8 mouse cellular contexts compared by ENCODE assay signal in the genomic region with DNA sequence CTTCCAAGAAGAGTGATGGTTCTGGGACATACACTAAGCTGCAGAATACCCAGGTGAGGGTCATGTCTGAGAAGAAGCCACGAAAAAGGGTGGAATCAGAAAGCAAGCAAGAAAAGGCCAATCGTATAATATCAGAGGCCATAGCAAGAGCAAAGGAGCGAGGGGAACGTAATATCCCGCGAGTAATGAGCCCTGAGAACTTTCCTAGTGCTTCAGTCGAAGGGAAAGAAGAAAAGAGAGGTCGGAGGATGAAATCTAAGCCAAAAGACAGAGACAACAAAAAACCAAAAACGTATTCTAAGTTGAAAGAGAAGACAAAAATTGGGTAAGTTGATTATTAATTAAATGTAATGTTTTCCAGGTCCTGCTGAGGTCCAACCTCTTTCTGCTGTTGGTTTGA.
A peak's percentile ranks its signal among the peaks of the same experiment; 100 is the strongest.
DNase-seq lines count a peak whose midpoint lies in the region; ATAC-seq and TF ChIP-seq lines count a peak whose summit lies in the region.

No protein-coding gene starts in this region.

- H3K4me3 ChIP-seq in ES-Bruce4 (ENCODE audit: low read depth, low read length) = no peak overlapping the region
- peak overlapping the region; percentile 57 for H3K4me3 ChIP-seq in forebrain, postnatal 0 days (ENCODE audit: low read depth, low read length)
- H3K4me3 ChIP-seq in liver, embryonic 16.5 days (ENCODE audit: low read depth, low read length) = peak overlapping the region; percentile 32; the same call in 1 of the 2 replicates

- no peak for ATAC-seq in forebrain, postnatal 0 days
- ATAC-seq in liver, embryonic 16.5 days (ENCODE audit: low read depth) = no peak

- 8% methylated on average over 9 of the region's 9 CpGs for WGBS in forebrain, postnatal 0 days
- 71% methylated on average over 9 of the region's 9 CpGs for WGBS in liver, embryonic 16.5 days (ENCODE audit: insufficient replicate concordance)

- no peak for TF ChIP-seq POLR2A in ES-Bruce4 (IDR thresholded peaks at IDR 0.05; ENCODE audit: insufficient read depth, low read length)

- no peak for TF ChIP-seq CTCF in ES-Bruce4 (IDR thresholded peaks at IDR 0.05; ENCODE audit: low read depth, low read length)
- no peak for TF ChIP-seq CTCF in forebrain, postnatal 0 days (IDR thresholded peaks at IDR 0.05; ENCODE audit: low read depth)

- H3K9me3 ChIP-seq in ES-Bruce4 (replicated peaks; ENCODE audit: control insufficient read depth, insufficient read depth, low read length, poor library complexity, severe bottlenecking) = no peaks in the 10 kb centered on the region
- H3K9me3 ChIP-seq in forebrain, postnatal 0 days (ENCODE audit: low read length) = no peaks in the 10 kb centered on the region
- no peaks in the 10 kb centered on the region for H3K9me3 ChIP-seq in liver, embryonic 16.5 days (replicated peaks; ENCODE audit: control insufficient read depth, low read length)

- peaks cover 19% of the 10 kb centered on the region for H3K36me3 ChIP-seq in ES-Bruce4 (ENCODE audit: control insufficient read depth, insufficient read depth, low read length, poor library complexity, severe bottlenecking)
- no peaks in the 10 kb centered on the region for H3K36me3 ChIP-seq in forebrain, postnatal 0 days (ENCODE audit: insufficient read depth)
- no peaks in the 10 kb centered on the region for H3K36me3 ChIP-seq in liver, embryonic 16.5 days (ENCODE audit: control insufficient read depth, insufficient read depth)

- no peak overlapping the region for H3K27ac ChIP-seq in ES-Bruce4 (ENCODE audit: insufficient read depth, low read length)
- H3K27ac ChIP-seq in forebrain, postnatal 0 days (ENCODE audit: low read depth, low read length) = 0 out of 2 replicates have a peak overlapping the region, but pooled peaks have one; percentile 62
- H3K27ac ChIP-seq in liver, embryonic 16.5 days (ENCODE audit: low read length) = no peak overlapping the region

- intact Hi-C loops in heart, postnatal 10 days (cut with DNase I) = no loop called here

- H3K4me2 ChIP-seq in forebrain, postnatal 0 days (ENCODE audit: low read depth) = peak overlapping the region; percentile 79
- peak overlapping the region; percentile 46; the same call in 1 of the 2 replicates for H3K4me2 ChIP-seq in liver, embryonic 16.5 days (ENCODE audit: low read depth, low read length)

- DNase-seq in heart, adult 11 months = peak; percentile 40
- DNase-seq in heart, postnatal 10 days = no peak
- DNase-seq in forebrain, postnatal 0 days = no peak
- no peak for DNase-seq in layer of hippocampus, adult 9-10 months (ENCODE audit: low spot score)
- DNase-seq in c-Kit-positive CD71-positive TER-119-positive erythroid progenitor cells, embryonic 14.5 days (ENCODE audit: low spot score) = no peak
- DNase-seq in adrenal gland, postnatal 25 days = no peak

- no peaks in the 10 kb centered on the region for H3K27me3 ChIP-seq in ES-Bruce4 (ENCODE audit: control insufficient read depth, insufficient read depth, low read length, poor library complexity, severe bottlenecking)
- H3K27me3 ChIP-seq in forebrain, postnatal 0 days (ENCODE audit: insufficient read depth, low read length) = no peaks in the 10 kb centered on the region
- H3K27me3 ChIP-seq in liver, embryonic 16.5 days (ENCODE audit: control insufficient read depth, insufficient read depth, low read depth, low read length) = no peaks in the 10 kb centered on the region

- peak overlapping the region; percentile 75 for H3K9ac ChIP-seq in ES-Bruce4 (ENCODE audit: low read depth, poor library complexity, severe bottlenecking)
- peak overlapping the region; percentile 54 for H3K9ac ChIP-seq in forebrain, postnatal 0 days
- H3K9ac ChIP-seq in liver, embryonic 16.5 days (ENCODE audit: low read depth, low read length) = no peak overlapping the region

- H3K4me1 ChIP-seq in ES-Bruce4 (ENCODE audit: control insufficient read depth, insufficient read depth, low read length) = peaks cover 2% of the 10 kb centered on the region
- H3K4me1 ChIP-seq in forebrain, postnatal 0 days (ENCODE audit: insufficient read depth) = peaks cover 30% of the 10 kb centered on the region
- peaks cover 3% of the 10 kb centered on the region for H3K4me1 ChIP-seq in liver, embryonic 16.5 days (ENCODE audit: control insufficient read depth, low read depth, low read length)

- no peak for TF ChIP-seq EP300 in ES-Bruce4 (IDR thresholded peaks at IDR 0.05; ENCODE audit: insufficient read depth, low read depth, low read length)
